Mouse (Mus musculus) midbrain, embryonic 16.5 days (tissue): ENCODE data around the gene Bloc1s4. TPM values are rescaled to one million over a fixed set of nuclear protein-coding genes. Genes with fewer than 3 reads are reported as not detected.

ENCODE experiments used
- ATAC-seq: fragments of 200-750 bp; cut with Nextera tagmentation; 2 replicates; pipeline ENCODE4 v1.8.0; 2017; ENCODE audit warnings: moderate TSS enrichment
- H3K27ac ChIP-seq: fragments of 300-500 bp; sonication (generic); 2 replicates; pipeline ENCODE4 v1.5.1; 2014; ENCODE audit warnings: mild to moderate bottlenecking, low read length, mixed read lengths
- H3K27me3 ChIP-seq: fragments of 300-500 bp; sonication (generic); 2 replicates; pipeline ENCODE4 v1.6.1; 2014; ENCODE audit warnings: low read depth, low read length, mixed read lengths; ENCODE audit not compliant: control insufficient read depth, insufficient read depth
- H3K36me3 ChIP-seq: fragments of 300-500 bp; sonication (generic); 2 replicates; pipeline ENCODE4 v1.6.1; 2014; ENCODE audit warnings: mild to moderate bottlenecking, low read length, moderate library complexity, mixed read lengths; ENCODE audit not compliant: control insufficient read depth, insufficient read depth
- H3K4me1 ChIP-seq: fragments of 300-500 bp; sonication (generic); 2 replicates; pipeline ENCODE4 v1.6.1; 2014; ENCODE audit warnings: mild to moderate bottlenecking, low read length, mixed read lengths; ENCODE audit not compliant: control insufficient read depth, insufficient read depth
- H3K4me2 ChIP-seq: fragments of 300-500 bp; sonication (generic); 2 replicates; pipeline ENCODE4 v1.6.1; 2014; ENCODE audit warnings: mild to moderate bottlenecking, low read length, mixed read lengths
- H3K4me3 ChIP-seq: fragments of 300-500 bp; sonication (generic); 2 replicates; pipeline ENCODE4 v1.5.1; 2014; ENCODE audit warnings: low read depth, mild to moderate bottlenecking, low read length, moderate library complexity, mixed read lengths
- H3K9ac ChIP-seq: fragments of 300-500 bp; sonication (generic); 2 replicates; pipeline ENCODE4 v1.6.1; 2014; ENCODE audit warnings: low read depth, low read length, mixed read lengths
- H3K9me3 ChIP-seq: fragments of 300-500 bp; sonication (generic); replicated peaks from 2 replicates; pipeline ENCODE4 v1.6.1; 2014; ENCODE audit warnings: mild to moderate bottlenecking, low read length, mixed read lengths; ENCODE audit not compliant: control insufficient read depth, poor library complexity, severe bottlenecking
- WGBS: fragments of 180-500 bp; shearing (Covaris S2); extraction: QIAGEN DNeasy Blood & Tissue Kit; methylation state at CpG from one replicate; pipeline ENCODE4 v1.1.7; 2014; 5-methylcytosine and 5-hydroxymethylcytosine counted together
- polyA plus RNA-seq: library from polyadenylated mRNA; unstranded; fragments of >200 nt; fragmentation: Nextera tagmentation; extraction: Ambion mirVana; gene quantifications from 2 replicates; pipeline ENCODE4 v1.2.1, GENCODE M21; 2015

Bloc1s4 gene
- polyA plus RNA-seq, 1 experiment from 2014 or later, result 29.3 TPM

DNA sequence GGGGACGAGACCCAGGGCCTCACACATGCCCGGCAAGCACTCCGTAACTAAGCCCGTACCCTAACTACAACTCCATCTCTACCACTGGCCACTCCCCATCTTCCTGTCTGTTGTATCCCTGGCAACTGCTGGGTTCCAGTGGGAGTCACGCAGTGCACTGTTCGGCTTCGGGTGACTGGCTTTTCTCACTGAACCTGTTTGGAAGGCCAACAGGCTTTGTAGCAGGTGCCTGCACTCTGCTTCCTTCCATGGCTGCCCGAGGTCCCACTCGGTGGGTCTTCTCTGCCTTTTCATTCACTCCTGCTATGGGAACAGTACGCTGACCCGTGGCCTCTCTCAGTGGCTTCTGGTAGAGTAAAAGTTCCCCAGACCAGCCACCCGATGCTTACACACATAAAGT lies 22.6 kb downstream of the Bloc1s4 start:
- Histone ChIP-seq H3K9me3 (no peaks in the 10 kb centered on the region), H3K27me3 (no peaks in the 10 kb centered on the region), H3K36me3 (no peaks in the 10 kb centered on the region), H3K9ac (no peak overlapping the region), H3K4me1 (no peaks in the 10 kb centered on the region), H3K27ac (no peak overlapping the region), H3K4me3 (no peak overlapping the region), H3K4me2 (no peak overlapping the region)
- 59% methylated on average over 12 of the region's 12 CpGs for WGBS
- no peak for ATAC-seq

DNA sequence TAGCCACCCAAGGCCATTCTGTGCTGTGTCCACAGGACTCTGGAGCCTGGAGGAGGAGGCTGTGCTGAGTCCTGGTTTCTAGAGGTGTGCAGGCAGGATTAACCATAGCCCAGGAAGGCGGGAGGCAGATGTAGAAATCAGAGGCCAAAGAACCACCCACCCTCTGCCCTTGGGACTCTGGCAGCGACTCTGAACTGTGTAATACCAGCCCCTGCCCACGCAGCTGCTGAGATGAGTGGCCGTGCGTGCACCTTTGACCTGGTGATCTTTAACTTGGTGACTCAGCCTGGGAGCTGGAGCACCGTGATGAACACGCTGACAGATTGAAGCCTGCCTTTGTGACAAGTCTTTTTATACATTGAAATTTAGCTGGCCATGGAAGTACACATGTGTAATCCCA lies 24.2 kb downstream of the Bloc1s4 start:
- 78% methylated on average over 7 of the region's 7 CpGs for WGBS

DNA sequence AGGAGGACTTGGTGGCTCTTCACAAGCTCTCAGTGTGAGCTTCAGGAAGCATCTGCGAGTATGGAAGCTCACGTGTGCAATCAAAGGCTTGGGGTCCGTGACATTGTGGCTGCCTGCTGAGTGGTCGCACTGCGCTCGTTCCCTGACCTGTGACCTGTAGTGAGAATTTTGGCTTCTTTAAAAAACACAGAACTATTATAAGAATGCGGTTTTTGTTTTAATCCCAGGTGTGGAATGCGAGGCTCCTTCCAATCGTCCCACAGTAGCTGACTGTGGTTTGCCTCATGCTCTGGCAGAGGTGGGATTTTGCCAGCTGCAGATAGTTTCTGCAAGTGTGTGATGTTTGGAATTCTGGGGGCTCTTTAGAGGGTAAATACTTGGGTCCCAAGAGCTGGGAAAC lies 25.1 kb downstream of the Bloc1s4 start:
- Histone ChIP-seq H3K9me3 (no peaks in the 10 kb centered on the region), H3K4me3 (no peak overlapping the region), H3K4me1 (no peaks in the 10 kb centered on the region), H3K27ac (no peak overlapping the region), H3K9ac (no peak overlapping the region), H3K27me3 (no peaks in the 10 kb centered on the region), H3K36me3 (no peaks in the 10 kb centered on the region), H3K4me2 (no peak overlapping the region)
- ATAC-seq, result no peak
- WGBS, result 68% methylated on average over 9 of the region's 9 CpGs

More for the DNA sequence above, 24.2 kb downstream of the Bloc1s4 start:
- no peaks in the 10 kb centered on the region for H3K4me1 ChIP-seq
- no peaks in the 10 kb centered on the region for H3K36me3 ChIP-seq
- no peak overlapping the region for H3K4me3 ChIP-seq
- no peak overlapping the region for H3K4me2 ChIP-seq
- ATAC-seq, result no peak
- no peak overlapping the region for H3K27ac ChIP-seq
- H3K27me3 ChIP-seq, result no peaks in the 10 kb centered on the region
- H3K9me3 ChIP-seq, result no peaks in the 10 kb centered on the region
- H3K9ac ChIP-seq, result no peak overlapping the region

DNA sequence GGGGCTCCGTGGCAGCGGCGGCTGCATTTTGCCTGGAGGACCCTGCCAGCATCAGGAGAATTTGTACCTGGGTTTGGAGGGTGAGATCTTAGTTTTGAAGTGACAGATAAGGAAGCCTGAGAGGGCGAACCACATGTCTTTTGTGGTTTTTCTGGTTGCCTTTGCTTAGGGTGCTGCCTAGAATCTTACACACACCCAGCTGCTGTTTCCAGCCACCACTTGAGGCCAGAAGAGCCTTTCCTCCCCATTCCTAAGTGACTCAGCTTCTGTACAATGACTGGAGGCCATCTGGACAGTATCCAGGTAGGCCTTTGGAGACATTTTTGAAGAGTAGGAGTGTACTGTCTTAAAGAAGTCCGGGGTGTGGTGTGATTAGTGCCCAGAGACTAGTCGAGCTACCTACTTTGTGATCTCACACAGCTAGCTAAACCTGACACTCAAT lies 26.0 kb downstream of the Bloc1s4 start:
- Histone ChIP-seq H3K9ac (no peak overlapping the region), H3K4me2 (no peak overlapping the region), H3K27ac (no peak overlapping the region), H3K4me1 (no peaks in the 10 kb centered on the region), H3K27me3 (no peaks in the 10 kb centered on the region), H3K36me3 (no peaks in the 10 kb centered on the region), H3K9me3 (no peaks in the 10 kb centered on the region), H3K4me3 (no peak overlapping the region)
- WGBS, result 88% methylated on average over 6 of the region's 6 CpGs
- no peak for ATAC-seq

DNA sequence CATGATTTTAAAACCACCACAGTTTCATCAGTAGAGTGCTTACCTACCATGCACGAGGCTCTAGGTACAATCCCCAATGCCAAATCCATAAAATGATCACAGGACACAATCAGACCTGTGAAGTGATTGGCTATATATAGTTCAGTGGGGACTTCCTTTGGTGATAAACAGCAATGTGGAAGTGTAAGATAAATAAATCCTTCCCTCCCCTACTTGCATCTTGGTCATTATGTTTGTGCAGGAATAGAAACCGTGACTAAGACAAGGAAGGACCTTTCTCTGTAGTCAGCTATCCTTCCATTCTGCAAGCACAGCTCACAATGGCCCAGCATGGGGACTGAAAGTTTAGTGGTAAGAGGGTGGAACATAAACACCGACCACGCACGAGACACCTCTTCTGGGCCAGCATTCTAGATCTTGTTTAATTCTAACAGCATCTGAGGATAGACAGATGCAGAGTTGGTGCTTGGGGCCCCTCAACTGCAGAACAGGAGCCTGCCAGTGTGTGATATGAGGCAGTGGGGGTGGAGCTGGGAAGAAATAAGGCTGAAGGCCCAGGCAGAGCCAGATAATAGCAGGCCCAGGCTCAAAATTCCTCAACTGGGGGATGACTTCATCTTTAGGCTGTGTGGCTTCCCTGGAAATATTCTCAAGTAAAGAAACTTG lies 27.6 kb downstream of the Bloc1s4 start:
- H3K4me3 ChIP-seq, result no peak overlapping the region
- 76% methylated on average over 5 of the region's 5 CpGs for WGBS
- H3K4me2 ChIP-seq, result no peak overlapping the region
- H3K9me3 ChIP-seq, result no peaks in the 10 kb centered on the region
- no peak for ATAC-seq
- no peak overlapping the region for H3K9ac ChIP-seq
- no peak overlapping the region for H3K27ac ChIP-seq
- H3K27me3 ChIP-seq, result no peaks in the 10 kb centered on the region
- no peaks in the 10 kb centered on the region for H3K4me1 ChIP-seq
- H3K36me3 ChIP-seq, result no peaks in the 10 kb centered on the region

DNA sequence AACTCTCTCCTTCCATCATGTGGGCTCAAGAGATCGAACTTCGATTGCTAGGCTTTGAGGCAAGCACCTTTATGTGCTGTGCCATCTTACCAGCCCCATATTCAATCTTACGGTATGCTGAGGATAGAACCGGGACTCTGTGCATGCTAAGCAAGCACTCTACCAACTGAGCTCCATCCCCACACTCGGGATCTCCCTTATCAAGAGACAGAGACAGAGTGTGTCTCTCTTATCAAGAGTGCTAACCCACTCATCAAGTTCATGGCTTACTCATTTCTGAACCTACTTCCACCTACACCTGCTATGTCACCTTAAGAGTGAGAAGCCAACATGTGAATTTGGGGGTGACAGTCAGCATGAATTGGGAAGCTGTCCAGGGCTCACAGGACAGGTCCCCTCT lies 28.2 kb downstream of the Bloc1s4 start:
- Histone ChIP-seq H3K27ac (no peak overlapping the region), H3K4me2 (no peak overlapping the region), H3K4me3 (no peak overlapping the region), H3K9ac (no peak overlapping the region), H3K9me3 (no peaks in the 10 kb centered on the region), H3K27me3 (no peaks in the 10 kb centered on the region), H3K4me1 (no peaks in the 10 kb centered on the region), H3K36me3 (no peaks in the 10 kb centered on the region)
- 90% methylated on average over 5 of the region's 5 CpGs for WGBS
- ATAC-seq, result no peak

DNA sequence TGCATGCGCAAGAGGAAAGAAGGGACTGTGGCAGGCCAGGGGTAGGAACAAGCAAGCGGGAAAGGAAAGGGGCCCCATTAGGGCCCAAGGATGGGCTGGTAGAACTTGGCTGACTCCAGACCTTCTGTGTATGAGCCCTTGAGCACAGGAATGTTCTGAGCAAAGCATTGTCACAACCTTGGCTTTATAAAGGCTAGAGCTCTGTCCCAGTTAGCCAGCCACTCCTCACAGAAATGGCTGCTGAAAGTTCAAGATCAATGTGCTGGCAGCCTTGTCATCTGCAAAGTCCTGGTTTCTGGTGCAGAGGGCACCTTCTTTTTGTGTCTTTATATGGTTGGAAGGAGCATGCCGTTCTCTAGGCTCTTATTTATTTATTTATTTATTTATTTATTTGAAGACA lies 28.8 kb downstream of the Bloc1s4 start:
- ATAC-seq, result no peak
- Histone ChIP-seq H3K27ac (no peak overlapping the region), H3K4me3 (no peak overlapping the region), H3K27me3 (no peaks in the 10 kb centered on the region), H3K4me1 (no peaks in the 10 kb centered on the region), H3K36me3 (no peaks in the 10 kb centered on the region), H3K9ac (no peak overlapping the region), H3K4me2 (no peak overlapping the region), H3K9me3 (no peaks in the 10 kb centered on the region)
- WGBS, result 91% methylated on average over 3 of the region's 3 CpGs

DNA sequence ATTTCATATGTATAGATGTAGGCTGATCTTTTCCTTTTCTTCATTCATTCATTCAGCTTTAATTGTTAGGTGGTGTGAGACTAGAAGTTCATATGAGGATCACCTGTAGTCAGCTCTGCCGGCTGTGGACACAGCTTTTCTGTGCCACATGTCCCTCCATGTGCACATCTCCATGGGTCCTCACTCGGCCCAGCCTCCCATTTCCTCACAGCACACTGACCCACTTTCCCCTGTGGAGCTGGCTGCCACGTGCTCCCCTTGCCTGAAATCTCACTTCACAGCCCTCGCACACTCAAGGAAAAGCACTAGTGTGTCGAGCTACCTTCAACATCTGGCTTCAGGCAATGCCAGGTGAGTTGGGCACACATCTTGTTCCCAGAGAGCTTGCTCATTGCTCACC lies 29.3 kb downstream of the Bloc1s4 start:
- no peaks in the 10 kb centered on the region for H3K4me1 ChIP-seq
- no peak overlapping the region for H3K4me3 ChIP-seq
- 80% methylated on average over 5 of the region's 5 CpGs for WGBS
- H3K9me3 ChIP-seq, result no peaks in the 10 kb centered on the region
- no peak overlapping the region for H3K9ac ChIP-seq
- no peak overlapping the region for H3K27ac ChIP-seq
- H3K27me3 ChIP-seq, result no peaks in the 10 kb centered on the region
- ATAC-seq, result no peak
- no peak overlapping the region for H3K4me2 ChIP-seq
- H3K36me3 ChIP-seq, result no peaks in the 10 kb centered on the region

DNA sequence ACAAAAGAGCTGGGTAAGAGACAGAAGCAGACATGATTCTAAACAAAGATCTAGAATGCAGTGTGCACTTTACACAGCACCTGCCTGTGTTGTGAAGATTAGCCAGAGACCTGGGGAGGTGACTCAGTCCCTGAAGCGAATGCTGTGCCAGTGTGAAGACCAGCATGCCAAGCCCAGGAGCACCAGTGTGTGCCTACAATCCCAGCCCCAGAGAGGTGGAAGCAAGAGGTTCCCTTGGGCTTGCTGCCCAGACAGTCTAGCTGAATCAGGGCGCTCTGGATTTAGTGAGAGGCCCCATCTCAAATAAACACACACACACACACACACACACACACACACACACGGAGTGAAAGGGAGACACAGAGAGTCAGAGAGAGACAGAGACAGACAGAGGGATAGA lies 30.6 kb downstream of the Bloc1s4 start:
- no peak overlapping the region for H3K9ac ChIP-seq
- no peaks in the 10 kb centered on the region for H3K36me3 ChIP-seq
- H3K27ac ChIP-seq, result no peak overlapping the region
- no peaks in the 10 kb centered on the region for H3K27me3 ChIP-seq
- H3K9me3 ChIP-seq, result no peaks in the 10 kb centered on the region
- peaks cover 4% of the 10 kb centered on the region; the same call in 1 of the 2 replicates for H3K4me1 ChIP-seq
- H3K4me2 ChIP-seq, result no peak overlapping the region
- ATAC-seq, result no peak
- 61% methylated on average over 3 of the region's 3 CpGs for WGBS
- no peak overlapping the region for H3K4me3 ChIP-seq
